13 mouse cellular contexts compared by ENCODE assay signal in genomic region chr9:102212036-102212383, GRCm38 (mm10).
DNase-seq lines count a peak whose midpoint lies in the region; ATAC-seq lines count a peak whose summit lies in the region.
"Had no signal": no experiment of that assay in that cellular context is flagged by ENCODE, and none has a peak within 500 bp of the region (broad histone marks: within the 10 kb centered on the region; RNA-seq: fewer than 3 reads in every experiment).

No protein-coding gene starts in this region.

- 11% methylated on average over 1 of the region's 1 CpGs for WGBS in neural tube, embryonic 12.5 days
- WGBS in neural tube, embryonic 15.5 days, result 0% methylated on average over 1 of the region's 1 CpGs
- 0% methylated on average over 1 of the region's 1 CpGs for WGBS in forebrain, embryonic 14.5 days
- 8% methylated on average over 1 of the region's 1 CpGs for WGBS in hindbrain, embryonic 16.5 days
- WGBS in neural tube, embryonic 13.5 days, result 15% methylated on average over 1 of the region's 1 CpGs

- DNase-seq in forebrain, embryonic 14.5 days (ENCODE audit: low spot score), result no peak
- no peak for DNase-seq in retina, postnatal 1 day
- no peak for DNase-seq in heart, adult 18-20 months
- DNase-seq: layer of hippocampus, postnatal 36 days; lung, embryonic 14.5 days; spleen, adult 18-20 months had no signal

- no peak overlapping the region for H3K27ac ChIP-seq in neural tube, embryonic 12.5 days
- H3K27ac ChIP-seq in neural tube, embryonic 15.5 days (replicated peaks), result no peak overlapping the region; the same call in 1 of the 2 replicates
- peak overlapping the region; percentile 81 for H3K27ac ChIP-seq in forebrain, embryonic 14.5 days (ENCODE audit: low read depth, low read length)
- peak overlapping the region; percentile 48; the same call in 1 of the 2 replicates for H3K27ac ChIP-seq in hindbrain, embryonic 16.5 days (ENCODE audit: low read depth, low read length)
- peak overlapping the region; percentile 52; the same call in 1 of the 2 replicates for H3K27ac ChIP-seq in neural tube, embryonic 13.5 days (replicated peaks)
- H3K27ac ChIP-seq: heart, embryonic 15.5 days; kidney, embryonic 15.5 days; limb, embryonic 15.5 days had no signal

- H3K9me3 ChIP-seq in neural tube, embryonic 12.5 days, result no peaks in the 10 kb centered on the region
- H3K9me3 ChIP-seq in neural tube, embryonic 15.5 days (replicated peaks), result no peaks in the 10 kb centered on the region
- no peaks in the 10 kb centered on the region for H3K9me3 ChIP-seq in forebrain, embryonic 14.5 days (replicated peaks; ENCODE audit: control insufficient read depth, low read length)
- no peaks in the 10 kb centered on the region for H3K9me3 ChIP-seq in hindbrain, embryonic 16.5 days (ENCODE audit: control insufficient read depth, low read length)
- no peaks in the 10 kb centered on the region for H3K9me3 ChIP-seq in neural tube, embryonic 13.5 days
- H3K9me3 ChIP-seq: heart, embryonic 15.5 days; kidney, embryonic 15.5 days; limb, embryonic 15.5 days had no signal

- H3K4me1 ChIP-seq in neural tube, embryonic 12.5 days, result peaks cover 22% of the 10 kb centered on the region
- H3K4me1 ChIP-seq in neural tube, embryonic 15.5 days, result peaks cover 32% of the 10 kb centered on the region
- H3K4me1 ChIP-seq in forebrain, embryonic 14.5 days (ENCODE audit: control insufficient read depth, insufficient read depth, low read length), result peaks cover 41% of the 10 kb centered on the region
- H3K4me1 ChIP-seq in hindbrain, embryonic 16.5 days (ENCODE audit: control insufficient read depth, insufficient read depth, low read depth, low read length), result peaks cover 18% of the 10 kb centered on the region
- H3K4me1 ChIP-seq in neural tube, embryonic 13.5 days (replicated peaks), result peaks cover 46% of the 10 kb centered on the region
- H3K4me1 ChIP-seq: heart, embryonic 15.5 days; kidney, embryonic 15.5 days had no signal

- peak; percentile 56 for ATAC-seq in neural tube, embryonic 12.5 days (ENCODE audit: low FRiP score, low read depth)
- ATAC-seq in neural tube, embryonic 15.5 days (ENCODE audit: low FRiP score), result no peak
- ATAC-seq in forebrain, embryonic 14.5 days, result no peak; the same call in 1 of the 2 replicates
- no peak for ATAC-seq in hindbrain, embryonic 16.5 days
- no peak; the same call in 1 of the 2 replicates for ATAC-seq in neural tube, embryonic 13.5 days (ENCODE audit: low read depth)

- no peak overlapping the region for H3K4me3 ChIP-seq in neural tube, embryonic 12.5 days
- no peak overlapping the region for H3K4me3 ChIP-seq in neural tube, embryonic 15.5 days (replicated peaks)
- H3K4me3 ChIP-seq in forebrain, embryonic 14.5 days (ENCODE audit: low read depth, low read length), result no peak overlapping the region
- no peak overlapping the region for H3K4me3 ChIP-seq in hindbrain, embryonic 16.5 days (ENCODE audit: low read length)
- H3K4me3 ChIP-seq in neural tube, embryonic 13.5 days, result no peak overlapping the region
- H3K4me3 ChIP-seq: heart, embryonic 15.5 days; kidney, embryonic 15.5 days; limb, embryonic 15.5 days had no signal

- peaks cover 43% of the 10 kb centered on the region for H3K27me3 ChIP-seq in neural tube, embryonic 12.5 days (replicated peaks)
- H3K27me3 ChIP-seq in neural tube, embryonic 15.5 days (replicated peaks), result no peaks in the 10 kb centered on the region
- no peaks in the 10 kb centered on the region for H3K27me3 ChIP-seq in forebrain, embryonic 14.5 days (replicated peaks; ENCODE audit: control insufficient read depth, insufficient read depth, low read length)
- H3K27me3 ChIP-seq in hindbrain, embryonic 16.5 days (replicated peaks; ENCODE audit: control insufficient read depth, insufficient read depth, low read length), result no peaks in the 10 kb centered on the region
- H3K27me3 ChIP-seq in neural tube, embryonic 13.5 days, result peaks cover 57% of the 10 kb centered on the region
- H3K27me3 ChIP-seq: heart, embryonic 15.5 days; kidney, embryonic 15.5 days; limb, embryonic 15.5 days had no signal

- no peaks in the 10 kb centered on the region for H3K36me3 ChIP-seq in neural tube, embryonic 12.5 days
- H3K36me3 ChIP-seq in neural tube, embryonic 15.5 days, result no peaks in the 10 kb centered on the region
- no peaks in the 10 kb centered on the region for H3K36me3 ChIP-seq in forebrain, embryonic 14.5 days (ENCODE audit: control insufficient read depth, insufficient read depth, low read length)
- no peaks in the 10 kb centered on the region; the same call in 1 of the 2 replicates for H3K36me3 ChIP-seq in hindbrain, embryonic 16.5 days (ENCODE audit: control insufficient read depth, insufficient read depth, low read length)
- H3K36me3 ChIP-seq in neural tube, embryonic 13.5 days, result no peaks in the 10 kb centered on the region
- H3K36me3 ChIP-seq: heart, embryonic 15.5 days; kidney, embryonic 15.5 days; limb, embryonic 15.5 days had no signal

- H3K4me2 ChIP-seq in neural tube, embryonic 12.5 days (replicated peaks), result peak overlapping the region; percentile 16; the same call in 1 of the 2 replicates
- H3K4me2 ChIP-seq in neural tube, embryonic 15.5 days, result no peak overlapping the region
- H3K4me2 ChIP-seq in forebrain, embryonic 14.5 days (ENCODE audit: low read length), result no peak overlapping the region
- no peak overlapping the region for H3K4me2 ChIP-seq in hindbrain, embryonic 16.5 days (ENCODE audit: low read length)
- no peak overlapping the region for H3K4me2 ChIP-seq in neural tube, embryonic 13.5 days
- H3K4me2 ChIP-seq: heart, embryonic 15.5 days; kidney, embryonic 15.5 days; limb, embryonic 15.5 days; lung, embryonic 14.5 days had no signal

- H3K9ac ChIP-seq in neural tube, embryonic 12.5 days, result no peak overlapping the region
- H3K9ac ChIP-seq in neural tube, embryonic 15.5 days (replicated peaks), result no peak overlapping the region
- H3K9ac ChIP-seq in forebrain, embryonic 14.5 days (ENCODE audit: low read length), result peak overlapping the region; percentile 13; the same call in 1 of the 2 replicates
- no peak overlapping the region for H3K9ac ChIP-seq in hindbrain, embryonic 16.5 days (ENCODE audit: low read depth, low read length)
- no peak overlapping the region for H3K9ac ChIP-seq in neural tube, embryonic 13.5 days
- H3K9ac ChIP-seq: heart, embryonic 15.5 days; kidney, embryonic 15.5 days; limb, embryonic 15.5 days; lung, embryonic 14.5 days had no signal

Comparison
In these comparisons a context has a peak if more than half of its experiments do, and no peak if none do; other contexts are left out.
1. H3K27ac ChIP-seq: peak in forebrain, embryonic 14.5 days (single experiment), hindbrain, embryonic 16.5 days (single experiment) and neural tube, embryonic 13.5 days (single experiment); none in neural tube, embryonic 12.5 days (single experiment) and neural tube, embryonic 15.5 days (single experiment).